Mouse (Mus musculus) Muller cell, postnatal 12 days (primary cell): ENCODE data around the gene Dbn1.
A peak's percentile ranks its signal among the peaks of the same experiment; 100 is the strongest.

ENCODE experiments used
- DNase-seq: peaks from one replicate; pipeline ENCODE4 v3.0.0-alpha.2; 2015; ENCODE audit errors: inconsistent ontology term

Gene Dbn1

GRCm38 (mm10) chr13:55479008-55479407, 8.9 kb downstream of the Dbn1 start:
- DNase-seq, result no peak

DNA sequence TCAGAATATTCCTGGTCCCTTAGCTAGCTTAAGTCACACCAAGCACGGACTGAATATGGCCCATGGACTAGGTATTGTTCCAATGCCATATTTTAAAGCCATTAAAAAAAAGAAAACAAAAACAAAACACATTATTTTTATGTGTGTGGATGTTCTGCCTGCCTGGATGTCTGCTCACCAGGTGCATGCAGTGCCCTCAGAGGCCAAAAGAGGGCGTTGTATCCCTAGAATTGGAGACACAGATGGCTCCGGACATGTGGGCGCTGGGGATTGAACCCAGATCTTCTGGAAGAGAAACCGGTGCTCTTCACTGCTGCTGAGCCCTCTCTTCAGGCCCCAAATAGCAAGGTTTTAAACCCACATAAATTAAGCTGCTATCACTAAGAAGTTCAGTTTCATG, 9.9 kb downstream of the Dbn1 start:
- DNase-seq, result no peak

DNA sequence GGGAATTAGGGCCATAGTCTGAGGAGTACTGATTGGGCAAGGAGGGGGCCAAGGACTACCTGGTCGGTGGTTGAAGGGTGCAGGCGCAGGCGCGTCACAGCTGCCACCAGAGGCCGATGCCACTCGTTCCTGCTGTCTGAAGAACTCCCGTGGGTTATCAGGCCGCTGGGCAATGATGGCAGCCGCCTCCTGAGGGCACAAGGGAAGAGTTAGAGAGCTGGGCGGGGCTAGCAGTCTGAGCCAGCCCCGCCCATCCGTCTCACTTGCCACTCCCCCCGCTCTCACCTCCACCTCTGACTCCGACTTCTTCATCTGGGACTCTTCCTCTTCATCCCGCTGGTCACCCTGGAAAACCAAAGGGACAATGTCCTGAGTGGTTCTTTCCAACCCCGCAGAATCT, 10.4 kb downstream of the Dbn1 start:
- DNase-seq, result no peak

GRCm38 (mm10) chr13:55476256-55476655, 11.7 kb downstream of the Dbn1 start:
- DNase-seq, result no peak

DNA sequence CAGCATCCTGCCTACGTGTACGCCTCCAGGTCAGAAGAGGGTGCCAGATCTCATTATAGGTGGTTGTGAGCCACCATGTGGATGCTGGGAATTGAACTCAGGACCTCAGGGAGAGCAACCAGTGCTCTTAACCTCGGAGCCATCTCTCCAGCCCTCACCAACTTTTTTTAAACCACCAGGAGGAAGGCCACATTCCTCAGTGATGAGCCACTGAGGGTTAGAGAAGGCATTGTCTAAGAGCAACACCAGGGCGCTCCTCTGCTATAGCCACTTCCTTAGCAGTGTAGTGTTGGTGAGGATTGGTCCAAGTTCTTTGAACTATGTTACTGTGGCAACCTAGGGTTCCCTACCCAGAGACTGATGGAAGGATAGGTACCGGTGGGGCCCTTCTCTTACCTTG, 12.2 kb downstream of the Dbn1 start:
- DNase-seq, result peak; percentile 52

- peak; percentile 75 for DNase-seq
Observed at GRCm38 (mm10) chr13:55474621-55475069, 13.3 kb downstream of the Dbn1 start.

GRCm38 (mm10) chr13:55473961-55474360, 13.9 kb downstream of the Dbn1 start:
- DNase-seq, result no peak

DNA sequence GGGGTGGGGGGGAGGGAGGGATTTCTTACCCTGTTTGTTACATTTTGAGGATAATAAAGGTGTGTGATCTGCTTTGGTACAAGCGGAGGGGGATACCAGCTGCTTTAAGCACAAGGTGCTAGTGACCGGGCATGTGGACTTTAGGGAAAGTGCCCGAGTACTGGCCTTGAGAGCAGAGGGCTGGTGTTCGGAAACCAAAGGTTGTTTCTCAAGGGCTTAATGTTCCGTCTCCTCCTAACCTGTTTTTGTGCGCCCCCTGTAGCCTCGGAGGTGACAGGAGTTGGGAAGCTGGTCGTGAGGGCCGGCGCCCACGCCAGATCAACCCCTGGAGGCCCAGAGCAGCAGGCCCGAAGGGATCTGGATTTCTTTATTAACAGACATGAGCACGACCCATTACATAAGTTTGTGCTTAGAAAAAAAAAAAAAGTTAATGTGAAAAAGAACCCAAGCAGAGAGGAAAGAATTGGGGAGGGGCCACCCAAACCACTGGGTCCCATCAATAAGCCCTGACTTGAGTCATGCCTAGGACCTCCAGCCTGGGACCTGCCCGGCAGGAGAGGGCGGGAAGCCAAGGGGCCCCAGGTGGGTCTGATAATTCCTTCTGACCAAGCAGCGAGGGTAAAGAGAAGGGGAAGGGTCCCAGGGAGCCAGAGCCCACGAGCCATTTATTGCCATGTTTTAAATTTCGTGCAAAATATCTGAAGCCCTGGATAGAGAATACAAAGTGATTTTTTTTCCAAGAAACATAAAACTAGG, 14.7 kb downstream of the Dbn1 start:
- peak; percentile 52 for DNase-seq

DNA sequence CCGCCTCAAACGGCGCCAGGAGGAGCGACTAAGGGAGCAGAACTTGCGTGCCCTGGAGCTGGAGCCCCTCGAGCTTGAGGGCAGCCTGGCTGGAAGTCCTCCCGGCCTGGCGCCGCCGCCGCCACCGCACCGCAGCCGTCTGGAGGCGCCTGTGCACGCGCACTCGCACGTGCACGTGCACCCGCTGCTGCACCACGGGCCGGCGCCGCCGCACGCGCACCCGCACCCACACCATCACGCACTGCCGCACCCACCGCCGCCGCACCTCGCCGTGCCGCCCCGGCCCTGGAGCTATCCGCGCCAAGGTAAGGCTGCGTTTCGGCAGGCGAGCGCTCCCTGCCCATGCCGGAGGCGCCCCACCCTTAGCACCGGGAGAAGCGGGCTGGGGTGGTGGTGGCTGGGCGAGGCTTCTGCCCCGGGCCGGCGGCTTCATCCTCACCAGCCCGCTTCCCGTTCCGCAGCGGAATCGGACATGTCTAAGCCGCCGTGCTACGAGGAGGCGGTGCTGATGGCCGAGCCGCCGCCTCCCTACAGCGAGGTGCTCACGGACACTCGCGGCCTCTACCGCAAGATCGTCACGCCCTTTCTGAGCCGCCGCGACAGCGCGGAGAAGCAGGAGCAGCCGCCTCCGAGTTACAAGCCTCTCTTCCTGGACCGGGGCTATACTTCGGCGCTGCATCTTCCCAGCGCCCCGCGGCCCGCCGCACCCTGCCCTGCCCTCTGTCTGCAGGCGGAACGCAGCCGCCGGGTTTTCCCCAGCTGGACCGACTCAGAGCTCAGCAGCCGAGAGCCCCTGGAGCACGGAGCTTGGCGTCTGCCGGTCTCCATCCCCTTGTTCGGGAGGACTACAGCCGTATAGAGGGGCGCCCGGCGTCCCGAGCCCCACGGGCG, 15.5 kb downstream of the Dbn1 start:
- DNase-seq, result peak; percentile 78

- no peak for DNase-seq
Observed at GRCm38 (mm10) chr13:55471819-55472131, 16.1 kb downstream of the Dbn1 start.

DNA sequence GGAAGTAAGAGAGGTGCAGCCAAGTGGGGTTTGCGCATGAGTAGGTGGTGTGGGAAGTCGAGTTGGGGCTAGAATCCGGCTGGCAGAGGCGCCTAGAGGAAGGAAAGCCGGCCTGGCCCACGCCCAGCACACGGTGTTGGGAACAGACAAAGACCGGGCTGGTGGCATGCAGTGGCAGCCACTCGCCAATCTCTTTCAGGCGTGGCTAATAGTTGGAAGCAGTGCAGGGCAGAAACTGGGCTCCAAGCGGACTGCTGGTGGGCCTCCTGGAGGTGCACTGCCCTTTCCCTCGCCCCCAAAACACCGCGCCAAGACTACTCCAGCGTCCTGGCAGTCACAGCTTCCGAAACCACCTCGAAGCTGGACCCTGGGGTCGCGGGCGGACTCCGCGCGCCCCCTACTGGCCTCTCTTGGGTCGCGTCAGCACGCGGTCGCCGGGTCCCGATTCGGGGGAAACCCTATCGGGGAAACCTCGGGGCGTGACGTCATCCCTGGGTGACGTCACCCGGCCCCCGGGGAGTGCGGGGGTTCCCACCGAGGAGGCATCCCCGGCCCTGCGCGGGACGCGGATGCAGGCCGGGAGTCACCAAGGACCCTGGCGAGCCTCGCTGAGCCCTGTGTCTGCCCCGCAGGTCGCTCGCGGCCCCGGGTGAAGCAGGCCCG, 16.6 kb downstream of the Dbn1 start:
- peak; percentile 94 for DNase-seq

DNA sequence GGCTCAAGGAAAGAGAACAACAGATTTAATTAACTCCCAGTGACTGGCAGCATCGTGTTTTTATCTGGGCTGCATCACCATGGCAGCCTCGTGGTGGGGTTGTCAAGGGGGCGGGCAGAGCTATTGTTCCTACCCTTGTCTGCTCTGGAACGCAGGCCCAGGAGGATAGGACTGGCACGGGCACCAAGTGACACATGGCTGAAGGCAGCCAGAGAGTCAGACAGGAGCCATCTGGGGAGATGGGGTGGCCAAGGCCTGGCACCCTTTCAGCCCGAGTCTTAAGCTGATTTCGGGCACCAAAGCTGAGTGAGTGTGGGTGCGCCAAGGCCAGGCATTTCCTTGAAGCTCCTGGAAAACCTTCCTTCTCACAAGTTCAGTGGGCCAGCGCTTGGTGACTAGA, 17.5 kb downstream of the Dbn1 start:
- DNase-seq, result peak; percentile 94

- DNase-seq, result peak; percentile 60
Observed at GRCm38 (mm10) chr13:55468851-55469560, 18.9 kb downstream of the Dbn1 start.

DNA sequence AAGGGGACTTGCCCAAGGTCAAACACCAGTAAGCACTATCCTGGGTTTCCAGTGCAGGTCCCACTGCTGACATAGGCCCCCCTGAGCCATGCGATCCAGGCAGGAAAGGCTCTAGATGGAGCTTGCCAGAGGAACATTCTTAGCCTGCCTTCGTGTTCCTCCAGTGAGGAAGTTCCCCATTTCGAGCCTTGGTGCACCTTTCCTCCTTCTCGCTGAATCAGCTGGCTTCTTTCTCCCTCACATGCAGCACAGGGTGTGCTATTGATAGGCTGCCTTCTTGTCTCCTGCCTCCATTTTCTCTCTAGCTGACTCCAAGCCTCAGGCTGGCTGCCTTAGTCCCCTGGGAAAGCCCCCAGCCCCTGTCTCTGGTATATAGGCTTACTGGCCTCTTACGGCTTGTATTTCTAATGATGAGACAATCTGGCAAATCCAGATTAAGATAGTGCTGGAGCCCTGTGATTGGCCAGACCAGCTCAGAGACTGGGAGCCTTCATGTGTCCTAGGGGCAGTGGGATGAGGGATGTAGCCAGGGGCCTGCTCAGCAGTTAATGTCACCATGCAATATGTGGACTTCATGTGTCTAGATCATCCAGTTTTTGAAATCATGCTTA, 22.0 kb downstream of the Dbn1 start:
- no peak for DNase-seq

- peak; percentile 99 for DNase-seq
Observed at GRCm38 (mm10) chr13:55465184-55465583, 22.7 kb downstream of the Dbn1 start.

GRCm38 (mm10) chr13:55464027-55464884, 23.7 kb downstream of the Dbn1 start, which contains the start of gene Prr7:
Prr7 (plus strand) TSS chr13:55464267.
- DNase-seq, result peak; percentile 86

- DNase-seq, result no peak
Observed at GRCm38 (mm10) chr13:55463399-55464026, 24.4 kb downstream of the Dbn1 start.

GRCm38 (mm10) chr13:55462965-55463364, 24.9 kb downstream of the Dbn1 start:
- DNase-seq, result no peak

- no peak for DNase-seq
Observed at GRCm38 (mm10) chr13:55451785-55452549, 35.9 kb downstream of the Dbn1 start.
